Mouse (Mus musculus) adrenal gland, adult 8-10 months (tissue): ENCODE measurements around the gene Pcdh7. TPM values are rescaled to one million over a fixed set of nuclear protein-coding genes. Genes with fewer than 3 reads are reported as not detected.
A peak's percentile ranks its signal among the peaks of the same experiment; 100 is the strongest.

ENCODE experiments used
- DNase-seq: peaks from one replicate; pipeline ENCODE4 v3.0.0; 2022
- total RNA-seq, 4 experiments: library from RNA; stranded (reverse); gene quantifications; 2 replicates each; pipeline ENCODE4 v1.2.4; 2022

Gene Pcdh7
- total RNA-seq, 4 experiments from 2014 or later, result 1.6 to 3.4 (median 2.0) TPM

GRCm38 (mm10) chr5:57750320-57750719 lies 32.6 kb downstream of the Pcdh7 start:
- DNase-seq, result no peak

GRCm38 (mm10) chr5:57755791-57756190 lies 38.0 kb downstream of the Pcdh7 start:
- DNase-seq, result no peak

- no peak for DNase-seq
Measured at GRCm38 (mm10) chr5:57756726-57757424, 39.1 kb downstream of the Pcdh7 start.

- DNase-seq, result no peak
Measured at GRCm38 (mm10) chr5:57757436-57757898, 39.7 kb downstream of the Pcdh7 start.

- no peak for DNase-seq
Measured at GRCm38 (mm10) chr5:57758968-57759367, 41.2 kb downstream of the Pcdh7 start.

GRCm38 (mm10) chr5:57760069-57761063 lies 42.6 kb downstream of the Pcdh7 start:
- no peak for DNase-seq

- no peak for DNase-seq
Measured at GRCm38 (mm10) chr5:57765356-57765755, 47.6 kb downstream of the Pcdh7 start.

- DNase-seq, result no peak
Measured at GRCm38 (mm10) chr5:57767346-57767745, 49.6 kb downstream of the Pcdh7 start.

GRCm38 (mm10) chr5:57768469-57769022 lies 50.8 kb downstream of the Pcdh7 start:
- DNase-seq, result no peak

- DNase-seq, result no peak
Measured at GRCm38 (mm10) chr5:57769644-57770043, 51.9 kb downstream of the Pcdh7 start.

GRCm38 (mm10) chr5:57770364-57770763 lies 52.6 kb downstream of the Pcdh7 start:
- no peak for DNase-seq

GRCm38 (mm10) chr5:57771122-57771521 lies 53.4 kb downstream of the Pcdh7 start:
- no peak for DNase-seq

GRCm38 (mm10) chr5:57772711-57773110 lies 54.9 kb downstream of the Pcdh7 start:
- DNase-seq, result no peak

GRCm38 (mm10) chr5:57774496-57774895 lies 56.7 kb downstream of the Pcdh7 start:
- no peak for DNase-seq

GRCm38 (mm10) chr5:57778093-57778492 lies 60.3 kb downstream of the Pcdh7 start:
- DNase-seq, result no peak

- DNase-seq, result no peak
Measured at GRCm38 (mm10) chr5:57779951-57780350, 62.2 kb downstream of the Pcdh7 start.

- no peak for DNase-seq
Measured at GRCm38 (mm10) chr5:57780574-57780973, 62.8 kb downstream of the Pcdh7 start.

GRCm38 (mm10) chr5:57781950-57782349 lies 64.2 kb downstream of the Pcdh7 start:
- DNase-seq, result no peak

- no peak for DNase-seq
Measured at GRCm38 (mm10) chr5:57782546-57782945, 64.8 kb downstream of the Pcdh7 start.

GRCm38 (mm10) chr5:57788775-57789509 lies 71.2 kb downstream of the Pcdh7 start:
- no peak for DNase-seq

- no peak for DNase-seq
Measured at GRCm38 (mm10) chr5:57796337-57796736, 78.6 kb downstream of the Pcdh7 start.

- DNase-seq, result peak; percentile 5
Measured at GRCm38 (mm10) chr5:57797951-57798670, 80.3 kb downstream of the Pcdh7 start.
